Mouse (Mus musculus): ENCODE data around the gene Nrg4. TPM values are rescaled to one million over a fixed set of nuclear protein-coding genes. Genes with fewer than 3 reads are reported as not detected.
"Not testable (repeated sequence)": the region's sequence is repeated elsewhere in the genome, so short reads cannot be mapped to it uniquely, and the experiment has no call there.

The Nrg4 gene
- polyA plus RNA-seq, 1 experiment from 2014 or later, result 1.3 TPM

DNA sequence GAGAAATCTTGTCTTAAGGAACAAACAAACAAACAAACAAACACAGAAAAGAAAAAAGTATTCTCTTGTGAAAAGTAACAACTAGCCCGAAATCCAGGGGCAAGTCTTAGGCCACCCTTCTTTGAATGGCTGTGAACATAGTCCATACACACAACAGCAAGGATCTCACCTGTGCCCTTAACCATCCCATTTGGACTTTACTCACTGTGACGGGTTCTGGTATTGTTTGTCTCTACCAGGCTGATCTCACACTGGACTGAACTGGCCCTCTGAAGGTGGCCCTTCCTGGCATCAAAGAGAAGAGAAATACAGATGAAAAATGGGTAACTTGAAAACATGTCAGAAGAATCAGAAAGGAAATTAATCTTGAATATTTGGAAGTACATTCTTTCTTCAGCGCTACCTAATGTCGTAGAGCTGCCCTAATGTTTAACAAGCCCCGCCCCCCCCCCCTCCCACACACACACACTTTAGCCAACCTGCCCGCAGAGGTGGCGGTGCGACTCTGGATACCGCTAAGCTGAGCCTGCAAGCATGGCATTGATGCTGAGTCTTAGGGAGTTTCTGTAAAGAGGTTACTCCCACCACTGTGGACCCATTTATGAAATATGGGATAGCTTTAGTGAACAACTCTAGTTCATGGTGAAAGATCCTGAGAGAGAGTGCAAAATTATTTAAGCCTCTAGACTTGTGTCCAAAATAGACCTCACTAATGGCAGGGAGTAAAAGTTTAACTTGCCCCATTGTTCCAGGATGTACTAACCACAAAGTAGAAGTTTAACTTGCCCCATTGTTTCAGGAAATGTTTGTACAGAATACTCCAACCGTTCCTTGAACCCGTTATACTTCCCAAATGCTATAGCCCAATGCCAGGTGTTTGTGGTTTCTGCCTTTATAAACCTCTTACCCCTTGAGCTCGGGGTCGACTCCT is 90.1 kb downstream of the Nrg4 start:
- Histone ChIP-seq H3K4me2 (replicated peaks; ENCODE audit: low read depth, low read length) (no peak overlapping the region), H3K27me3 (ENCODE audit: control insufficient read depth, insufficient read depth, low read length) (no peaks in the 10 kb centered on the region), H3K4me1 (ENCODE audit: control insufficient read depth, insufficient read depth, low read length) (no peaks in the 10 kb centered on the region), H3K27ac (ENCODE audit: low read depth, low read length) (no peak overlapping the region), H3K4me3 (ENCODE audit: low read length) (no peak overlapping the region), H3K9ac (ENCODE audit: low read depth, low read length) (no peak overlapping the region), H3K9me3 (ENCODE audit: control insufficient read depth, low read length) (no peaks in the 10 kb centered on the region), H3K36me3 (ENCODE audit: control insufficient read depth, insufficient read depth, low read length) (no peaks in the 10 kb centered on the region)
- no peak for ATAC-seq (ENCODE audit: low FRiP score, low TSS enrichment)
- 73% methylated on average over 13 of the region's 13 CpGs for WGBS

DNA sequence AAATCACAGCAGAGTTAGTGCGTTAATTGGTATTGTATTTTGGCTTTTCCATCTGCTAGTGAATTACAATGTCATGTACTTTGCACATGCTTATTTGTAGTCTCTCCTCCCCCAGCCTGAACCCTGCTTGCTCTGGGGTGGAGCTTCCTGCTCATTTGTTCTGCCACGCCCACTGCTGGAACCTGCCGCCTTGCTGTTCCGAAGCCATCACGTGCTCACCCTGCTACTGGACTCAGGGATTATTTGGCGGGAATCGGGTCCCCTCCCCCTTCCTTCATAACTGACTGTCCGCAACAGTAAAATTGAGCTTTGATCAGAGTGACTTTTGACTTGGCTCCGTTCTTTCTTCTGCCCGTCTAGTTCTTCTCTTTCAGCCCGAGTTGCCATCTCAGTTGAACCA is 93.6 kb downstream of the Nrg4 start:
- ATAC-seq (ENCODE audit: low FRiP score, low TSS enrichment); H3K27me3 ChIP-seq (ENCODE audit: control insufficient read depth, insufficient read depth, low read length); H3K4me2 ChIP-seq (replicated peaks; ENCODE audit: low read depth, low read length); H3K27ac ChIP-seq (ENCODE audit: low read depth, low read length); H3K9me3 ChIP-seq (ENCODE audit: control insufficient read depth, low read length); H3K9ac ChIP-seq (ENCODE audit: low read depth, low read length); H3K4me1 ChIP-seq (ENCODE audit: control insufficient read depth, insufficient read depth, low read length); H3K4me3 ChIP-seq (ENCODE audit: low read length); H3K36me3 ChIP-seq (ENCODE audit: control insufficient read depth, insufficient read depth, low read length): not testable (repeated sequence)
- WGBS, result 56% methylated on average over 11 of the region's 11 CpGs

DNA sequence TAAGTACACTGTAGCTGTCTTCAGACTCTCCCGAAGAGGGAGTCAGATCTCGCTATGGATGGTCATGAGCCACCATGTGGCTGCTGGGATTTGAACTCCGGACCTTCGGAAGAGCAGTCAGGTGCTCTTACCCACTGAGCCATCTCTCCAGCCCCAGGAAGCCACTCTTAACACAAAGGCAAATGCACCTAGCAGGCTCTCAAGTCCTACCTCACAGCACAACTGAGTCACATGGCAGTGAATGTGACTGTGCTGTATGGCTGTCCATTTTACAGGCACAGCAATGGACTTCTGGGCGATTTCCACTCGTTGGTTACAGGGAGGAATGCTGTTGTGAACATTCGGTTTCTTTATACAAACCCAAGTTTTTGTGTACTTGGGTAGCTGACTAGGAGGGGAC is 94.1 kb downstream of the Nrg4 start:
- 87% methylated on average over 7 of the region's 7 CpGs for WGBS
- Histone ChIP-seq H3K27ac (ENCODE audit: low read depth, low read length) (no peak overlapping the region), H3K4me1 (ENCODE audit: control insufficient read depth, insufficient read depth, low read length) (no peaks in the 10 kb centered on the region), H3K27me3 (ENCODE audit: control insufficient read depth, insufficient read depth, low read length) (no peaks in the 10 kb centered on the region), H3K4me2 (replicated peaks; ENCODE audit: low read depth, low read length) (no peak overlapping the region), H3K4me3 (ENCODE audit: low read length) (no peak overlapping the region), H3K9ac (ENCODE audit: low read depth, low read length) (no peak overlapping the region), H3K36me3 (ENCODE audit: control insufficient read depth, insufficient read depth, low read length) (no peaks in the 10 kb centered on the region), H3K9me3 (ENCODE audit: control insufficient read depth, low read length) (no peaks in the 10 kb centered on the region)
- no peak for ATAC-seq (ENCODE audit: low FRiP score, low TSS enrichment)

DNA sequence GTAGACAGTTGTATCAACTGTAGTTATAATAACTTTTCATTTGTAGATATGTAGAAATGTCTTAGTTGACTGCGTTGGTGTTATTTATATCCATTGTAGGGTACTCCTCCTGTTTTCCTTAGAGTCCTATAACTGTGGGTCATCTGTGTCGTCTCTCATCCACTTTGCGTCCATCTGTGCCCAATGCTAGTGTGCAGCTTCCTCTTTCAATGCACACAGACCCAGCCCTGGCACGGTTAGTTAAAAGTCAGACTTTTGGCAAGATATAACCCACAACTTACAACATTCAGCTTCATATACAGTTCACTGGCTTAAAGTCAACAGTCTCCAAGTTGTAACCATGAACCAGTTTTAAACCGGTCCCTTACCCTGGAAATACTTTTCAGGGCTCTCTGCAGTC is 94.5 kb downstream of the Nrg4 start:
- H3K9me3 ChIP-seq (ENCODE audit: control insufficient read depth, low read length), result no peaks in the 10 kb centered on the region
- no peak for ATAC-seq (ENCODE audit: low FRiP score, low TSS enrichment)
- H3K36me3 ChIP-seq (ENCODE audit: control insufficient read depth, insufficient read depth, low read length), result no peaks in the 10 kb centered on the region
- H3K4me2 ChIP-seq (replicated peaks; ENCODE audit: low read depth, low read length), result no peak overlapping the region
- WGBS, result 90% methylated on average over 5 of the region's 5 CpGs
- H3K27ac ChIP-seq (ENCODE audit: low read depth, low read length), result no peak overlapping the region
- H3K4me1 ChIP-seq (ENCODE audit: control insufficient read depth, insufficient read depth, low read length), result no peaks in the 10 kb centered on the region
- H3K27me3 ChIP-seq (ENCODE audit: control insufficient read depth, insufficient read depth, low read length), result no peaks in the 10 kb centered on the region
- H3K4me3 ChIP-seq (ENCODE audit: low read length), result no peak overlapping the region
- no peak overlapping the region for H3K9ac ChIP-seq (ENCODE audit: low read depth, low read length)

DNA sequence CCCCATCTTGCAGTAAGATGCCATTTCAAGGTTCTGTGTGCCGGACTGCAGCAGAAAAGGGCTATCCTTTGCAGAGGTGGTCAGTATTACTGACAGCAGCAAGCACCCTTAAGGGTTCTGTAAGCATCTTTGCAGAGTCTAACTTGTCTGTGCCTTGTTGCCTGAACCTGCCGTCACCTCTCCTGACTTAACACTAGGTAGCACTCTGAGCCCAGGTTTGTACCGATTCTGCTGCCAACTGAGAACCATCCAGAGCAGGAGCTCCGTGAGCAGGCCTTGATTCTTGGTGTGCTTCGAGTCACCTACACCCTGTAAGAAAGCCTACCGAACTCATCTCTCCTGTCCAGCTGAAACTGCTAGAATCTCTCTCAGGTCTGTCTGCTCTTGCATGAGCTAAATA is 95.1 kb downstream of the Nrg4 start:
- 60% methylated on average over 6 of the region's 6 CpGs for WGBS
- no peak overlapping the region for H3K27ac ChIP-seq (ENCODE audit: low read depth, low read length)
- no peaks in the 10 kb centered on the region for H3K27me3 ChIP-seq (ENCODE audit: control insufficient read depth, insufficient read depth, low read length)
- ATAC-seq (ENCODE audit: low FRiP score, low TSS enrichment), result no peak
- H3K4me2 ChIP-seq (replicated peaks; ENCODE audit: low read depth, low read length), result no peak overlapping the region
- H3K9me3 ChIP-seq (ENCODE audit: control insufficient read depth, low read length), result no peaks in the 10 kb centered on the region
- H3K36me3 ChIP-seq (ENCODE audit: control insufficient read depth, insufficient read depth, low read length), result no peaks in the 10 kb centered on the region
- H3K9ac ChIP-seq (ENCODE audit: low read depth, low read length), result no peak overlapping the region
- H3K4me3 ChIP-seq (ENCODE audit: low read length), result no peak overlapping the region
- H3K4me1 ChIP-seq (ENCODE audit: control insufficient read depth, insufficient read depth, low read length), result no peaks in the 10 kb centered on the region

DNA sequence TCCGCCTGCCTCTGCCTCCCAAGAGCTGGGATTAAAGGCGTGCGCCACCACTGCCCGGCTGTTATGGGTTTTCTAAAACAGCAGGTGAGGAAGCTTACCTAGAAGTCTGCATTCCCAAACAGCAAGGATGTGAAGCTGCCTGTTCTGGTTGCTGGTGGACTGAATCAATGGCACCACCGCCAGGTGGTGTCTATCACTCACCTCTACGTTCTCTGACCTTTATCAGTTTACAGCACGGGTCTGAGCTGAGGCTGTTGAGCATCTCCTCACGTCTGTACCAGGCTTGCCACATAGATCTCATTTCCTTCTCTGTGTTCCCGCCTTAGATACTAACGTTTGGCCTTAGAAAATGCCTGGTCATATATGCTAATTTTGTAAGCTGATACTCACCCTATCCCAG is 97.6 kb downstream of the Nrg4 start:
- peaks cover 11% of the 10 kb centered on the region for H3K36me3 ChIP-seq (ENCODE audit: control insufficient read depth, insufficient read depth, low read length)
- 61% methylated on average over 10 of the region's 10 CpGs for WGBS
- ATAC-seq (ENCODE audit: low FRiP score, low TSS enrichment), result no peak
- H3K9ac ChIP-seq (ENCODE audit: low read depth, low read length), result no peak overlapping the region
- no peaks in the 10 kb centered on the region for H3K4me1 ChIP-seq (ENCODE audit: control insufficient read depth, insufficient read depth, low read length)
- no peaks in the 10 kb centered on the region for H3K9me3 ChIP-seq (ENCODE audit: control insufficient read depth, low read length)
- H3K27ac ChIP-seq (ENCODE audit: low read depth, low read length), result no peak overlapping the region
- no peak overlapping the region for H3K4me3 ChIP-seq (ENCODE audit: low read length)
- no peak overlapping the region for H3K4me2 ChIP-seq (replicated peaks; ENCODE audit: low read depth, low read length)
- no peaks in the 10 kb centered on the region for H3K27me3 ChIP-seq (ENCODE audit: control insufficient read depth, insufficient read depth, low read length)

DNA sequence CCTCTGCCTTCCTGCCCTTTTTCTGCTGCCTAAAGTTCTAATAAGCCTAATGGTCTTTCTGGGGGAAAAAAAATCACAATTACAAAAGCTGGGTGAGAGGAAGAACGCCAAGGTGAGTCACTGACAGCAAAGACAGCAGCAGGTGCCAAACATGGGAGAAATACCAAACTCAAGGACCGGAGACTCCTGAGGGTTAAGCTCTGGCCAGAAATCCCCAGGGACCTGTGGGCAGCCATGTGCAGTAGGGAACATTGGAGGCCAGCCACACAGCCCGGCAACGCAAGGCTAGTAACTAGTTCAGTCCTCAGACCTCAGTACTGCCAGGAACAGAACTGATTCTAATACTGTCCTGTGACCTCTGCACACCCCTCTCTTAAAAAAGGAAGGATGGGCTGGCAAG is 98.5 kb downstream of the Nrg4 start:
- Histone ChIP-seq H3K27ac (ENCODE audit: low read depth, low read length) (no peak overlapping the region), H3K36me3 (ENCODE audit: control insufficient read depth, insufficient read depth, low read length) (peaks cover 19% of the 10 kb centered on the region), H3K9ac (ENCODE audit: low read depth, low read length) (no peak overlapping the region), H3K27me3 (ENCODE audit: control insufficient read depth, insufficient read depth, low read length) (no peaks in the 10 kb centered on the region), H3K4me1 (ENCODE audit: control insufficient read depth, insufficient read depth, low read length) (no peaks in the 10 kb centered on the region), H3K4me2 (replicated peaks; ENCODE audit: low read depth, low read length) (no peak overlapping the region), H3K9me3 (ENCODE audit: control insufficient read depth, low read length) (no peaks in the 10 kb centered on the region), H3K4me3 (ENCODE audit: low read length) (no peak overlapping the region)
- 87% methylated on average over 4 of the region's 4 CpGs for WGBS
- ATAC-seq (ENCODE audit: low FRiP score, low TSS enrichment), result no peak

DNA sequence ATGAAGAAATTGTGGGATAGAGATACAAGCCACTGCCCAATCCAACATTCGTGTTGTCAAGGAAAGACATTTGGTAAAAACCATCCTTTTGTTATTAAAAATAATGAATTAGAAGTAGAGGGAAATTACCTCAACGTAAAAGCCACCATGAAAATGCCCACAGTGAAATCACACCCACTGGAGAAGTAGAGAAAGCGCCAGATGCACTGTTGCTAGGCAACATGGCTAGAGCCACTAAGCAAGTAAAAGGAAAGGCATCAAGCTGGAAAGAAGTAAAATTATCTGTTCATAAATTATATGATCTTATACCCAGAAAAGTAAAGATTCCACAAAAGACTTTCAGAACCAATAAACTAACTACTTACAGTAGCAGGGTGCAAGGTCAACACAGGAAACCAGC is 100.4 kb downstream of the Nrg4 start:
- no peak overlapping the region for H3K9ac ChIP-seq (ENCODE audit: low read depth, low read length)
- peaks cover 36% of the 10 kb centered on the region for H3K36me3 ChIP-seq (ENCODE audit: control insufficient read depth, insufficient read depth, low read length)
- no peak overlapping the region for H3K4me3 ChIP-seq (ENCODE audit: low read length)
- no peaks in the 10 kb centered on the region for H3K4me1 ChIP-seq (ENCODE audit: control insufficient read depth, insufficient read depth, low read length)
- 92% methylated on average over 3 of the region's 3 CpGs for WGBS
- H3K4me2 ChIP-seq (replicated peaks; ENCODE audit: low read depth, low read length), result no peak overlapping the region
- no peaks in the 10 kb centered on the region for H3K27me3 ChIP-seq (ENCODE audit: control insufficient read depth, insufficient read depth, low read length)
- ATAC-seq (ENCODE audit: low FRiP score, low TSS enrichment), result no peak
- no peaks in the 10 kb centered on the region for H3K9me3 ChIP-seq (ENCODE audit: control insufficient read depth, low read length)
- no peak overlapping the region for H3K27ac ChIP-seq (ENCODE audit: low read depth, low read length)

DNA sequence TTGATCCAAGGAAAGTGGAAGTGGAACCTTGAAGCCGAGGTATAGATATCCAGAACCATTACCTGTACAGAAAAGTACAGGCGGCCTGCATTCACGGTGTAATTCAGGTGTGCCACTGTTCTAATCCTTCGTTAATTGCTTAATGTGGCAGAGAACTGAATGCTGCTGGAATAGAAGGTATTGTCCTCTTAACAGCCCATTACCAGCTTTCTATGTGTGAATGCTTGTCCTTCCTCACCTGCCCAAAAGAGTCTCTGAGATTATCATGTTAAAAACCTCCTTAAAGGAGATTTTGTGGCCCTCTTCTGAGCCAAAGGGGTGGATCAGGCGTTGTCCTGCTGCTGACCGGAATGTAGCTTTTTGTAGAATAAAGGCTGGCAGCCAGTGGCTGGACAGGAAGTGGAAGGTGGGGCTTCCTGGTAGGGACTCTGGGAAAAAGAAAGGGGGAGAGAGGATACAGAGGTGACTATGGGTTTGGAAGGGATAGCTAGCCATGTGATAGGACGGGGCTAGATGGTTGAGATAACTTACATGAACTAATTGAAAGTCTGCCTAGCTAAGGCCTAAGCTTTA is 101.4 kb downstream of the Nrg4 start:
- no peak for ATAC-seq (ENCODE audit: low FRiP score, low TSS enrichment)
- Histone ChIP-seq H3K9ac (ENCODE audit: low read depth, low read length) (no peak overlapping the region), H3K9me3 (ENCODE audit: control insufficient read depth, low read length) (no peaks in the 10 kb centered on the region), H3K36me3 (ENCODE audit: control insufficient read depth, insufficient read depth, low read length) (peaks cover 46% of the 10 kb centered on the region), H3K27ac (ENCODE audit: low read depth, low read length) (no peak overlapping the region), H3K4me1 (ENCODE audit: control insufficient read depth, insufficient read depth, low read length) (no peaks in the 10 kb centered on the region), H3K4me2 (replicated peaks; ENCODE audit: low read depth, low read length) (no peak overlapping the region), H3K27me3 (ENCODE audit: control insufficient read depth, insufficient read depth, low read length) (no peaks in the 10 kb centered on the region), H3K4me3 (ENCODE audit: low read length) (no peak overlapping the region)
- WGBS, result 90% methylated on average over 7 of the region's 7 CpGs
